Mouse (Mus musculus) WW6 (cell line): Measurements from ENCODE around the gene Olfml2b.

Experiments
- DNase-seq: peaks from one replicate; pipeline ENCODE4 v3.0.0-alpha.2; 2013; ENCODE audit warnings: low read depth, low spot score

The Olfml2b gene

GRCm38 (mm10) chr1:170644255-170645205 lies at the start of gene Olfml2b:
Gene Olfml2b, plus strand, starts transcription at chr1:170644532.
- DNase-seq: no peak

- no peak for DNase-seq
Observed at GRCm38 (mm10) chr1:170594575-170594974, 49.8 kb upstream of the Olfml2b start.

- no peak for DNase-seq
Observed at GRCm38 (mm10) chr1:170605228-170606001, 38.9 kb upstream of the Olfml2b start.

- DNase-seq: no peak
Observed at GRCm38 (mm10) chr1:170607231-170607917, 37.0 kb upstream of the Olfml2b start.

- no peak for DNase-seq
Observed at GRCm38 (mm10) chr1:170608461-170609071, 35.8 kb upstream of the Olfml2b start.

- no peak for DNase-seq
Observed at GRCm38 (mm10) chr1:170609872-170610271, 34.5 kb upstream of the Olfml2b start.

- no peak for DNase-seq
Observed at GRCm38 (mm10) chr1:170610289-170610688, 34.0 kb upstream of the Olfml2b start.

GRCm38 (mm10) chr1:170610695-170611094 lies 33.6 kb upstream of the Olfml2b start:
- no peak for DNase-seq

- DNase-seq: no peak
Observed at GRCm38 (mm10) chr1:170611631-170612030, 32.7 kb upstream of the Olfml2b start.

- DNase-seq: no peak
Observed at GRCm38 (mm10) chr1:170612968-170613872, 31.1 kb upstream of the Olfml2b start.

- no peak for DNase-seq
Observed at GRCm38 (mm10) chr1:170619686-170620374, 24.5 kb upstream of the Olfml2b start.

GRCm38 (mm10) chr1:170622934-170623333 lies 21.4 kb upstream of the Olfml2b start:
- no peak for DNase-seq

- DNase-seq: no peak
Observed at GRCm38 (mm10) chr1:170623432-170623831, 20.9 kb upstream of the Olfml2b start.

GRCm38 (mm10) chr1:170630489-170630888 lies 13.8 kb upstream of the Olfml2b start:
- no peak for DNase-seq

- DNase-seq: no peak
Observed at GRCm38 (mm10) chr1:170631571-170631970, 12.8 kb upstream of the Olfml2b start.

- DNase-seq: peak; percentile 33
Observed at GRCm38 (mm10) chr1:170632385-170632784, 11.9 kb upstream of the Olfml2b start.

GRCm38 (mm10) chr1:170632856-170633255 lies 11.5 kb upstream of the Olfml2b start:
- no peak for DNase-seq

GRCm38 (mm10) chr1:170638941-170639340 lies 5.4 kb upstream of the Olfml2b start:
- DNase-seq: no peak

- no peak for DNase-seq
Observed at GRCm38 (mm10) chr1:170645896-170646605, 1.7 kb downstream of the Olfml2b start.
